Mouse (Mus musculus): ENCODE results near the gene Nlrc5.

- TF ChIP-seq POLR2A (IDR thresholded peaks at IDR 0.05; ENCODE audit: borderline replicate concordance, control insufficient read depth, low read depth, low read length), result no peak
- no peak for TF ChIP-seq CTCF (IDR thresholded peaks at IDR 0.05; ENCODE audit: control insufficient read depth, insufficient read depth, low read length)
Measured at GRCm38 (mm10) chr8:94540025-94540424, 105.9 kb downstream of the Nlrc5 start.
